Mouse (Mus musculus): Measurements from ENCODE around the gene Ccdc87.
"Not testable (repeated sequence)": the region's sequence is repeated elsewhere in the genome, so short reads cannot be mapped to it uniquely, and the experiment has no call there.

Gene Ccdc87

DNA sequence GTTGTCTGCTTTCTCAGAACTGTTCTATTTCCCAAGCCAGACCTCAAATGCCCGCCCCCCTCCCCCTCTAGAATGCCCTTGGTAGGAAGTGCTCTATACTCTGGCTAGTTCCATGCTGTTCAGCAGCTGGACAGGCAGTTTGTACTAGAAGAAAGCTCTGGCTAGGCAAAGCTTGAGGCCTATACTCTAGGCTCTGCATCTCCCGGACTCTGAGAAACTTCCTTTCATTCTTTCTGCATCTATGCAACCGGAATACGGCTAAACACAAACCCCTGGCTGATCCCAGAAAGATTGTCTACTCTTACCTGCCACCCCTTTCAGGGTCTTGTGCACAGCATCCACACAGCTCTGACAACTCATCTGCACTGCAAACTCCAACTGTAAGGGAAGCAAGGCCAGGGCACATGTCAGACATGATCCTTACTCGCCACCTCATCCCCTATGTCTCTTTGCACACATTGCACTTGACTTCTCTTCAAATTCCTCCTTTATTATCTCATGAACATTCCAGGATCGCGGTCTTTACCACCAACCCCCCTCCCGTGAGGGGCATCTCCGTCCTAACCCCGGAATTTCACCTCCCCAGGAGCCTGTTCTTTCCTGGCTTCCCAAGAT is 533 bp upstream of the Ccdc87 start:
- no peak for DNase-seq (ENCODE audit: low spot score in 2 of 2)

DNA sequence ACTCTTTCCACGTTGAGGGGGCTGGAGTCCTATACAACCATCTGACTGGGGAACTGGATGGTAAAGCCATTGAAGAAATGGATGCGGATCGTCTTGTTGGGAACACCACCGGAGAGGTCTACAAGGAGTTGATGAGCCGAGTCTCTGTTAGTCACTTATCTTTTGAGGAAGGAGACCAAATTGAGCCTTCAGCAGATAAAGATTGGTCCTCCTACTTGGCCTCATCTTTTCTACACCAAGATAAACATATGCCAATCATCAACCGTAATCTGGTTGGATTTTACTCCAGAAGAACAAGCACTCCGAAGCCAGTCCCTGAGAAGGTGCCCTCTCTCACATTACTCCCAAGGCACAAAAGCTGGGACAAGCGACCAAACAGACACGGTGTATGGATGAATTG is 1.7 kb downstream of the Ccdc87 start:
- no peak for DNase-seq (ENCODE audit: low spot score in 2 of 2)

DNA sequence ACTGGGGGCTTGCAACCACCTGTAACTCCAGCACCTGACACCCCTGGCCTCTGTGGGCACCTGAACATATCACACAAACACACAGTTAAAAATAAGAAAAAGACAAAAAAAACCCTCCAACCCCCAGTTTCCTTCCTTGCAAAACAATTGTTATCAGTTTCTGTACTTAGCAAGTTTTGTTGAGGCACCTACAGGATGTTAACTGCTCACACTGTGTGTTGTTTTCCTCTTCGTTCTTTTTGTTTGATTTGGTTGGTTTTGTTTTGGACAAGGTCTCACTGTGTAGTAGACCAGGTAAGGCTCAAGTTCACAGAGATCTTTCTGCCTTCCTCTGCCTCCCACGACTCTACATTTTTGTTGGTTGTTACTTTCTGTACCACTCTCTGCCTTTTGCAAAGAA is 3.4 kb downstream of the Ccdc87 start:
- DNase-seq (ENCODE audit: low spot score in 2 of 2): no peak

DNA sequence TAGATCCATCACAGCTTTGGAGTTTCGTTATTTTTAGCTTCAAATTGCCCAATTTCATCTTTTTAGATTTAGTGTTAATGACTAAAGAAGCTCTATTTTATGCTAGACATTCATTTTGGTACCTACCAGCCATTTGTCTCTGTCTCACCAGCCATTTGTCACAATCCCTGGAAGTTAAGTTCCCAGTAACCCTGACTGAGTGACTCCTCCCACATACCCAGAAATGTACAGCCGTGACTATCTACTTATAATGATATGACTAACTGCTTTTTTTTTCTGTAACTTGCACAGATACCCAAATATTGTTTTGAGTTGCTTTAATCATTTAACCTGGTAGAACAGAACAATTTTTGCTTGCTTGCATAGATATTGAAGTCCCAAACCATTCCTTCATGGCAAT is 6.7 kb downstream of the Ccdc87 start:
- DNase-seq (ENCODE audit: low spot score in 2 of 2): no peak

DNA sequence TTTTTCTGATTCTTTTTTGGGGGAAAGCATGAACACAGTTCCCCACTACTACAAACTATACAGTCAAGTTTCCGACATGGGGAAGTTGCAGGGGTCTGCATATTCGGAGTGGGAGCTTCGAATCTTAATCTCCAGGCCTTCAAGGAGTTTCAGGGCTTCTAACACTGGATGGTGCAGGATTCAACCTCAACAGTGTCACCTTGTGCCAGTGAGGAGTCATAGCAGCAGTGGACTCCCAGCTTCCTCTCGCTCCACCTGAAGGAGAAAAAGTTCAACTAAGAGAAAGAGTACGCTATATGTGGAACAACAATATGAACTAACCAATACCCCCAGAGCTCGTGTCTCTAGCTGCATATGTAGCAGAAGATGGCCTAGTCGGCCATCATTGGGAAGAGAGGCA is 8.3 kb downstream of the Ccdc87 start:
- DNase-seq (ENCODE audit: low spot score in 2 of 2): no peak

DNA sequence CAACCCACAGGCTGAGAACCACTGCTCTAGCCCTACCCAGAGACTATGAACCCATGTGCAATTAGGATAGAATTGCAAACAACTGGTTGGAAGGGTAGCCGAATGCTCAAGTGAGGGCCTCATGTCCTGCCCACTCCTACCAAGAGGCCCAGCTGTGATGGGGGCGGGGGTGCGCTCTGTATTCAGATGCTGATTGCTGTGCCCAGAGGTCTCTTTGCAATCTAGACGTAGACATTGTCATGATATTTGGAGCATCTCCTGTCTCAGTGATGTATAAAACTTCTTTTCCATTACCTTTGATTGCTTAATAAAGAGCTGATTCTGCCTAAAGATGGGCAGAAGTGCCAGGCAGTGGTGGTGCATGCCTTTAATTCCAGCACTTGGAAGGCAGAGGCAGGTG is 10.6 kb downstream of the Ccdc87 start:
- no peak for DNase-seq (ENCODE audit: low spot score in 2 of 2)

DNA sequence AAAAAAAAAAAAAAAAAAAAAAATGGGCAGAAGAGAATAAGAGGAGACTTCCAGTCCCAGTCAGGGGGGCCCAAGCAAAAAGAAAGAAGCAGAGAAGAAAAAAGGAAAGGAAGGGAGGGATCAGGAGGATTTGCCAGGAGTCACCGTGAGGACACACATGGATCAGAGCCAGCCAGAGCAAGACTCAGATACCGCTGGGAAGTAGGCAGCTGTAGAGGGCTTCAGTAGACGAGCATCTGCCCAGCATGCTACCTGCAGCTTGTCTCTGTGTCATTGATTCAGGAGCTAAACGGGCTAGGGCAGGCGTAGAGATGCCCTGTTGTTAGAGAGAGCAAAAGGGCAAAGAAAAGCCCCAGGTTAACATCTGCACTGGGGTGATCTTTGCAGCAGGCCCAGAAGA is 11.1 kb downstream of the Ccdc87 start:
- no peak for DNase-seq (ENCODE audit: low spot score in 2 of 2)

DNA sequence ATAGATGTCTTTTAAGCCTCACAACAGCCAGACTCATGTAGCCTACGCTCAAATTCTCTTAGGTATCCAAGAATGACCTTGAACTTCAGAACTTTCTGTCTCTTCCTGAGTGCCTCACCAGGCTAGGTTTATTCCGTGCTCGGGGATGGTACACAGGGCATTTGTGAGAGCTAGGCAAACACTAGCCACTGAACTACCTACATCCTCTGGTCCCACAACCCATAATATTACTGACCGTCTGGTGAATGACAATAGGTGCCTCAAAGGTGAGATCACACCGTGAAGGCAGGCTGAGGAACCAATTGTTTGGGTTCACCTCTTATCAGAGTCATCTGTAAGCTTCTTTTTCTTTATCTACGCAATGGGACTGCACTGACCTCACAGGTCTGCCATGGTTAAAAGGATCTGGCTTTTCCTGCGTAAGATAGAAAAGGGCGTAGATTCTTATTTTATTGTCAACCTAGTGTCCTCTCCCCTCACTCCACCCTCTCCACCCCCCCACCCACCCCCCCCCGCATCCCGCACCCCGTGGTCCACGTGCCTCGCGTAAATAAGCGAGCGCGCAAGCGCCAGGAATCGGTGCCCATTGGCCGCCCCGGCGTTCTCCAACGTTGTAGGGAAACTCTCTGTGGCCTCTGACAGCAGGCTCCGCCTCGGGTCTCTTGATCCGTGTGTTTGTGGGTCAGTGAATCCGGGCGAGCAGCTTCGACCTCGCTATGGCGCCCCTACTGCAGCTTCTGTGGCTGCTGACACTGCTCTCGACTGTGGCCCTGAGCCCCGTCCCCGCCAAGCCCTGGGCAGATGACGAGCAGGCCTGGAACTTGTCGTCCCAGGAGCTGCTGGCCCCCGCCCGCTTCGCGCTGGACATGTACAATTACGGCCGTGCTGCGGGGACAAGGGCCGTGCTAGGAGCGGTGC is 15.6 kb downstream of the Ccdc87 start, which contains the start of gene Ctsf:
Gene Ctsf (plus strand): TSS at position 579 of the 918 bp plus-strand sequence.
- peak; percentile 71 to 84 for DNase-seq (ENCODE audit: low spot score in 2 of 2)

DNA sequence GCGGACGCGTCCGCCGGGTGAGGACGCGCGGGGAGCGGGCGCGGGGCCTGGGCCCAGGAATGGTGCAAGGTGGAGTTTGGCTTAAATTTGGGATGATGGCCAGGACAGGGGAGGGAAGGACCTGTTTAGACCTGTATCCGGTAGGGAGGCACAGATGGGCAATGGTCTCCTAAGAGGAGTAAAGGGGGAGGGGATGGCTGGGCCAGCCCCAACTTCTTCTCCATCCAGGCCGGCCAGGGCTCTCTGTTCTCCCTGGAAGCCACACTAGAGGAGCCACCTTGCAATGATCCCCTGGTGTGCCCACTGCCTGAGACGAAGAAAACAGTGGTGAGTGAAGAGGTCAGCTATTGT is 16.3 kb downstream of the Ccdc87 start:
- no peak for DNase-seq (ENCODE audit: low spot score in 2 of 2)

DNA sequence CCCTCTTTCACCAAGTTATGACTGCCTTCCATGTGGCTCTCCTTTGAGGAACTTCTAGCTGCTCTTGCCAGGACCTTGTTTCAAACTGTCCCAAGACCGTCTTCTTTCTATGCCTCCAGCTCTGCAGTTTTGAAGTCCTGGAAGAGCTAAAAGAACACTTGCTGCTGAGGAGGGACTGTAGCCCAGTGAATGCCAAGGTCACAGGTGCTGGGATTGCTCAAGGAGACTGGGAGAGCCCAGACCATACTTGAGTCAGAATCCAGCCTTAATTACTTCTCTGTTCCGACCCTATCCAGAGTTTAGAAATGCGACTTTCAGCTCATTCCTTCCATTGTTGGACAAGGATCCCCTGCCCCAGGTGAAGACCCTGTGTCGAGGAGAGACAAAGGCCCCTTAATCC is 16.8 kb downstream of the Ccdc87 start:
- DNase-seq (ENCODE audit: low spot score in 2 of 2): no peak

DNA sequence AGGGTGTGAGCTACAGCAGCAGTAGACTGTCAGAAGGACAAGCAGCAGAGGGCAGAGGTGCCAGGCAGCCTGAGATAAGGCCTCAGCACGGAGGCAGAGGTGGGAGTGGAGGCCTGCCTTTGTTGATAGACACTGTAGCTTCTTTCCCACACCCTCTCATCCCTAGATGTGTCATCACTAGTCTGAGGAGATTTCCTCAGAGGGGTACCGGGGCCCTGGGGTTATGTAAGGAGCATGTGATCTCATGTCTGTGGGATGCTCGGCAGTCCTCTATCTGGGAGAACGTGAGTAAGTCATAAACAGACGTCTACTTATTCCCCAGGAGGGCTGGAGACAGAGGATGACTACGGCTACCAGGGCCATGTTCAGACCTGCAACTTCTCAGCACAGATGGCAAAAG is 19.9 kb downstream of the Ccdc87 start:
- no peak for DNase-seq (ENCODE audit: low spot score in 2 of 2)

DNA sequence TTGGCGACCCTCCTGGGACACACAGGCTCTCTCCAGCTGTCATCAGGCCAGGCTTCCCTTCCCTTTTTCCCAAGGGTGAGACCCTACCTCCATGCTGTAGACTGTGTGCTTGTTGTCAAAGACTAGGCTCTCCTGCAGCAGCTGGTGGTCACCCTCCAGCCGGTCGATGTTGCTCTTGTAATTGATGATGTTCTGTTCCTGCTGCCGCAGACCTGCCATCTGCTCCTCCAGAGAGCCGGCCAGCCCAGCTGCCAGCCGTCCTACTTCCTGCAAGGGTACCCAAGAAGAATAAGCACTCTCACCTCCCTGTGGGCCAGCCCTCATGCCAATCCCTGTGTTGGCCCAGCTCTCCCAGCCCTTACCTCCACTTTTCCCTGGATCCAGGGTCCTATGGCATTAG is 23.9 kb downstream of the Ccdc87 start:
- no peak for DNase-seq (ENCODE audit: low spot score in 2 of 2)

DNA sequence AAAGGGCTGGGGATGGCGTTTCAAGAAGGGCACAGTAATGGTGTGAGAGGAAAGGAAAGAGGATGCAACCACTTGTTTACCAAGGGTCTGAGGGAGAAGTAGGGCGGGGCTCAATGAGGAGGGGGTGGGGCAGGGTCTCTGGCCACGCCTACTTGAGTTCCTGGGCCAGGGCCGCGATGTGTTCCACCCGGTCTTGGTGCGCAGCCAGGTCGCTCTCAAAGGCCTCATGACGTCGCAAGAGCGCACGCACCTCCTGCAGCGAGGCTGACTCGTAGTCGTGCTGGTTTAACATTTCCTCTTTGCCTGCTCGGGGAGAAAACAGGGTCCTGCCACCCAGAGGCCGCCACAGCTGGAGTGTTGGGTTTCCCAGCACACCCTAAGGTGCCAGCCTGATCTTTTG is 26.0 kb downstream of the Ccdc87 start:
- DNase-seq (ENCODE audit: low spot score in 2 of 2): no peak

DNA sequence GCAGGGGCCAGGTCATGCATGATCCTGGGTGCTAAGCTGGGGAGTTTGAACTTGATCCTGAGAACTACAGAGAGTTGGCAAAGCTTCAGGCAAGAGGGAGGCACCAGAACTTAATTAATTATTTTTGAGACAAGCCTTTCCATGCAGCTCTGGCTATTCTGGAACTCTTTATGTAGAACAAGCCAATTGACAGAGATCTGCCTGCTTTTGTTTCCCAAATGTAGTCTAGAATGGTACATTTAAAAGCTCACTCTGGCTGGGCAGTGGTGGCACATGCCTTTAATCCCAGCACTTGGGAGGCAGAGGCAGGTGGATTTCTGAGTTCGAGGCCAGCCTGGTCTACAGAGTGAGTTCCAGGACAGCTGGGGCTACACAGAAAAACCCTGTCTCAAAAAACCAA is 35.4 kb downstream of the Ccdc87 start:
- not testable (repeated sequence) for DNase-seq (ENCODE audit: low spot score in 2 of 2)

DNA sequence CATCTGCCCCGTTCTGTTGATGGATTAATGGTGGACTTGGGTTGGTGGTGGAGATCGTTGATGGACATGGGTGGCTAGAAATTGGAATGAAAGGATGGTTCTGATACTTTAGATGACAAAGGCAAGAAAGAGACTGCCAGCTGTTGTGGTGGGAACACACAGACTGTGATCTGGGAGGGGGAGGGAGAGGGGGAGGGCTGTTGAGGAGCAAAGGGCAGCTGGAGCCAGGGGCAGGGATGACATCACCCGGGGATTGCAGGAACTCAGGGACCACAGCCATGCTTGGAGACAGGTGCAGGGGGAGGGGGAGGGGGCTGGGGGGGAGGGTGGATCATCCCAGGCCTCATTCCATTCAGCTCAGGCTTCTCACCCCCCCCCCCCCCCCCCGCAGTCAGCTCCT is 37.1 kb downstream of the Ccdc87 start:
- DNase-seq (ENCODE audit: low spot score in 2 of 2): no peak

DNA sequence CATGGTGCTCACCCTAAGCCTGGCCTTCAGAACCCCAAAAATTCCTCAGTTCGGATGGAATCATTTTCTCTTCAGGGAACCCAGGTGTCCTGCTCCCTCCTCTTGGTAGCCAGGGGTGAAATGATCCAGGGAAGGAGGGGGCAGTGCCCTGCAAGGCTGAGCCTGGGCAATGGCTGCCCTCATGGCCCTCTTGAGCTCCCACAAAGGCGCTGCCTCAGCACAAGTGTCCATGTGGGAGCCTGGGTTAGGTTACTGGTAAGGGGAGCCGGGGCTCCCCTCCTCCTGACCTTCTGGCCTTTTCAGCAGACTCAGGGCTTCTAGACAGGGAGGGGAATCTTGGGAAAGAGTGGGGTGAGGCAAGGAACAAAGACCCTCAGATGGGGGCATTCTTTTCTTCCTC is 37.6 kb downstream of the Ccdc87 start:
- no peak for DNase-seq (ENCODE audit: low spot score in 2 of 2)

DNA sequence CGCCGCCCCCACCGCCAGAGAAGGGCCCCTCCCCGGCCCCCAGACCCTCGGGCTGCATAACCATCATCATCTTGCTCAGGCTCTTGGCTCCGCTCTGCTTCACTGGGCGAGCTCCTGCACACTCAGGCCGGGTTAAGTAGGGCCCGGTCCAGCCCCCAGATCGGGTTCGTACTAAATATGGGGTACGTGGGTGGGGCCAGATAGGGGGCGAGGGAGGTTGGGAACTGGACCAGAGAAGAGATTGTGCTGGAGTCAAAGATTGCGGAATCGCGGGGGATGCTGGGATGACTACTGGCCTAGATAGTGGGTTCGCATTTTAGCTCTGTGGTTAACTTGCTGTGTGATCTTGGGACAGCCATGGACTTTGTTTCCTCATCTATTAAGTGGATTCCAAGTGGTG is 38.6 kb downstream of the Ccdc87 start, which contains the start of gene Actn3:
Gene Actn3 (minus strand): TSS at position 125 of the 400 bp plus-strand sequence.
- no peak for DNase-seq (ENCODE audit: low spot score in 2 of 2)

DNA sequence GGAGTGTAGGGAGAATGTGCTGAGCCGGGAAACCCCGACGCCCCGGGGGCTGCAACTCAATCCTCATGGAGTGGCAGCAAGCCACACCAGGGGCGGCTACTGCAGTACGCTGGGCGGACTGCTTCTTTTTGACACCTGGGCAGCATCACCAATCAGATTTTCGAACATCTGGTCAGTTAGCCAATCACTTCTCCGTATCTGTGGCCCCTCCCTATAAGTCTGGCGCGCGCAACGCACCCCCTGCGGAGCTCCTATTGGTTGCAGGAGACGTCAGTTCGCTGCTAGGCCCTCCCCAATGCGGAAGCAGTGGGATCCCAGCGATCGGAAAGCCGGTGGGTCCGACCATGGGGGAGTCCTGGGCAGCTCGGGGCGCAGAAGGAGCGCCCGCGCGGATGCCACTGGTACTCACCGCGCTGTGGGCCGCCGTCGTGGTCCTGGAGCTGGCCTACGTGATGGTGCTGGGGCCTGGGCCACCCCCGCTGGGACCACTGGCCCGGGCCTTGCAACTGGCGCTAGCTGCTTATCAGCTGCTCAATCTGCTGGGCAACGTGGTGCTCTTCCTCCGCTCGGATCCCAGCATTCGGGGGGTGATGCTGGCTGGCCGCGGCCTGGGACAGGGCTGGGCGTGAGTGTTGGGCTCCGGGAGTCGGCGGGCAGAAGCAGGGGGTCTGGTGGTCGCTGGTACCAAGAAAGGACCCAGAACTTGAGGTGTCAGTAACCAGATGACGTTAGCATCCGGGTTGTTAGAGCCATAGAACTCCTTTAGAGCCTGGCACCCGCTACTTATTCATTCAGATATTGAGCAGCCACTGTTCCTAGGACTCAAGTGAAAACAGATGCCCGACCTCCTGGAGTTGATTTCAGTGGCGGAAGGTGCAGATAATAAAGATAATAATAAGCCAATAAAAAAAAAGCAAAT is 39.5 kb downstream of the Ccdc87 start, which contains the start of gene Zdhhc24:
Gene Zdhhc24 (plus strand): TSS at position 264 of the 919 bp plus-strand sequence.
- DNase-seq (ENCODE audit: low spot score in 2 of 2): peak; percentile 92 to 94

DNA sequence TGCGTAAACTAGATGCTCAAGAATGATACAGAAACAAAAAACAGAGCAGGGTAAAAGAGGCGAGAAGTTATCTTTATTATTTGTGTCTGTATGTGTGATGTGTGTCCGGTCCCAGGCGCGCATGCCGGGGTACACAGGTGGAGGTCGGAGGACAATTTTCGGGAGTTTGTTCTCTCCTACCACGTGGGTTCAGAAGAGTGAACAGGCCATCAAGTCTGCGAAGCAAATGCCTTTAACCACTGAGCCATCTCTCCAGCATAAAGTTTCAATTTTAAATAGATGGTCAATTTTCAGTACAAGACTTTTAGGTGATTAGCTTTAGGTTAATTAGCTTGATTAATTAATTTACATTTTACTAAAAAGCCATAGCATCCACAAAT is 40.1 kb downstream of the Ccdc87 start:
- no peak for DNase-seq (ENCODE audit: low spot score in 2 of 2)

DNA sequence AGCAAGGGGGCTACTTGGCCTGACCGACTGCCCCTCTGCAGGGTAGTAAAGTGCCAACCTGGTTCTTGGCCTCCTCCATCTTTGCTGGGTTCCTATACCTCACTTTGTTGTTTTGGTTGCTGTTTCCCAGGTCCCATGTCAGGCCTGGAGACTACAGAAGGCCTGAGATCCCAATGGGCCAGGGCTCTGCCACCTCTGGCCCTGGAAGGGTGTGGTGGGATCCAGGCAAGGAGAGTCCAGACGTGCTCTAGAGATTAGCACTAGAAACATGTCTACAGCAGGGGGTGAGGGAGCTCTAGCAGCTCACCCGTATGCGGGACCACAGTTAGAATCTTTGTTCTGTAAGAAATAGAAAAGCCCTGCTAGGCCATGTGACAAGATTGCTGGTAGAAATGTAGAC is 44.8 kb downstream of the Ccdc87 start:
- DNase-seq (ENCODE audit: low spot score in 2 of 2): no peak

DNA sequence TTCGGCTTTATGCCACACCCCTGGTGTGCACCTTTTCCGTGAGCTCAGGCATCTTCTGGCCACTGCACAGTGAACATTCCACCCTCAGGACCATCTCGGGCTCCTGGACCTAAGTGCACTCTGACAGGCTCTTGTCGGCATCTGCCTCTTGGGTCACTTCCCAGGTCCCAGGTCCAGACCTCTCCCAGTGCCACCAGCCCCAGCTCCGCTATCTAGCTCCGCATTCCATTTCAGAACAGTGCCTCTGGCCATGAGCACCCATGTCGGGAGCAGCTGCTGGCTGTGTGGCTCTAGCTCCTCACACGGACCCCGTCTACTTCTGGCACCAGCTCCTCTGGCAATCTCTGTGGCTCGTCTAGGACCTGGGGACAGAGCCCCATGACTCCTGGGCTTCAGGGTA is 50.6 kb downstream of the Ccdc87 start:
- DNase-seq (ENCODE audit: low spot score in 2 of 2): no peak

DNA sequence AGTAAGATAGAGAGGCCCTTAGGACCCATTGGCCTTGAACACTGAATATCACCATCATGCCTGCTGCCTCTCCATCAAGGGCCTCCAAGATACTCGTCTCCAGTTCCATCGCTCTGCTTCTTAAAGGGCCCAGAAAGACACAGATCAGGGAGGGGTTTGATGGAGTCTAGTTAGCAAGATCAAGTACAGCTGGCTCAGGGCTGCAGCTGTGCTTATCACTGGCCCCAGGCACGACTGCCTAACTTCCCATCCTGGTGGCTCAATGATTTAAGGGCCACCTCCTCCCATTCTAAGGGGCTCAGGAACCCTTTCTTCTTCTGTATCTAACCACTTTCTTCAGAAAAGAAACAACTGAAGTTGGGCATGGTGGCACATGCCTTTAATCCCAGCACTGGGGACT is 52.6 kb downstream of the Ccdc87 start:
- DNase-seq (ENCODE audit: low spot score in 2 of 2): no peak

All from frontal cortex, postnatal 25 days (tissue).